Mouse (Mus musculus): Measurements from ENCODE around the gene Psmb4.

DNA sequence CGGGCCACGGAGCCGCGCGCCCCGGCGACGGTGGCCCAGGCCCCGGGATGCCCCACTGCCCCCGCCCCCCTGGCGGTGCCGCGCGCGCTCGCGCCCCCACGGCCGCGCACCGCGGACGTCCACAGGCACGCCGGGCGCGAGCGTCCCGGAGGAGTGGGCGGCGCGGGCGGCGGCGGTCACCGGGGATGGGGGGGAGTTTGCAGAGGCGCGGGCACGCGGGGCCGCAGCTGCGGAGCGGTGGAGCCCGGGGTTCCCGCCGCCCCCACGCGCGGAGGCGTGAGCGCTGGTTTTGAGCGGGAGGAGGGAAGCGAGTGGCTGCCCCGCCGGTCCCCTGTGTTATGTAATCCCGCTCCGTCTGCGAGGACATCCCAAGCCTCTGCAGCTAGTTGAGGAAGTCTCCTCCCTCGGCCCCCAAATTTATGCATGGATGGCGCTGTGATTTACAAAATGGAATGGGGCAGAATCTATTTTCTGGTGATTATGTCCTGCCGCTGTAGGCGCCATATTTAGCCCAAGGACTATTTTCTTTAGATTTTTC lies 48.7 kb downstream of the Psmb4 start:
- TF ChIP-seq CTCF (IDR thresholded peaks at IDR 0.05) = no peak
- TF ChIP-seq POLR2A (IDR thresholded peaks at IDR 0.05; ENCODE audit: insufficient read depth, low read depth, low read length) = peak; percentile 81
